Mouse (Mus musculus) stomach, embryonic 16.5 days (tissue): ENCODE data around the gene Tspan11. TPM values are rescaled to one million over a fixed set of nuclear protein-coding genes. Genes with fewer than 3 reads are reported as not detected.

Source experiments
- ATAC-seq: fragments of 200-750 bp; cut with Nextera tagmentation; 2 replicates; pipeline ENCODE4 v1.8.0; 2017; ENCODE audit warnings: moderate number of reproducible peaks, moderate TSS enrichment; ENCODE audit not compliant: insufficient read depth, low FRiP score
- H3K27ac ChIP-seq: fragments of 300-500 bp; sonication (generic); 2 replicates; pipeline ENCODE4 v1.5.1; 2014; ENCODE audit warnings: low read length
- H3K27me3 ChIP-seq: fragments of 300-500 bp; sonication (generic); 2 replicates; pipeline ENCODE4 v1.6.1; 2014; ENCODE audit warnings: low read length, control low read depth, mixed read lengths; ENCODE audit not compliant: control insufficient read depth, insufficient read depth
- H3K36me3 ChIP-seq: fragments of 300-500 bp; sonication (generic); 2 replicates; pipeline ENCODE4 v1.6.1; 2014; ENCODE audit warnings: low read length; ENCODE audit not compliant: control insufficient read depth, insufficient read depth
- H3K4me1 ChIP-seq: fragments of 300-500 bp; sonication (generic); 2 replicates; pipeline ENCODE4 v1.6.1; 2014; ENCODE audit warnings: low read length, control low read depth, mixed read lengths; ENCODE audit not compliant: control insufficient read depth, insufficient read depth
- H3K4me2 ChIP-seq: fragments of 300-500 bp; sonication (generic); 2 replicates; pipeline ENCODE4 v1.6.1; 2014; ENCODE audit warnings: low read depth, low read length, mixed read lengths
- H3K4me3 ChIP-seq: fragments of 300-500 bp; sonication (generic); replicated peaks from 2 replicates; pipeline ENCODE4 v1.5.1; 2014; ENCODE audit warnings: mild to moderate bottlenecking, low read length
- H3K9ac ChIP-seq: fragments of 300-500 bp; sonication (generic); 2 replicates; pipeline ENCODE4 v1.6.1; 2014; ENCODE audit warnings: low read length
- H3K9me3 ChIP-seq: fragments of 300-500 bp; sonication (generic); replicated peaks from 2 replicates; pipeline ENCODE4 v1.6.1; 2016; ENCODE audit warnings: low read length, control low read depth; ENCODE audit not compliant: control insufficient read depth
- WGBS: fragments of 180-500 bp; shearing (Covaris S2); extraction: QIAGEN DNeasy Blood & Tissue Kit; methylation state at CpG from one replicate; pipeline ENCODE4 v1.1.7; 2014; 5-methylcytosine and 5-hydroxymethylcytosine counted together
- polyA plus RNA-seq: library from polyadenylated mRNA; unstranded; fragments of >200 nt; fragmentation: Nextera tagmentation; extraction: Ambion mirVana; gene quantifications from 2 replicates; pipeline ENCODE4 v1.2.1, GENCODE M21; 2015

Gene Tspan11
- polyA plus RNA-seq, 1 experiment from 2014 or later = 4.1 TPM

DNA sequence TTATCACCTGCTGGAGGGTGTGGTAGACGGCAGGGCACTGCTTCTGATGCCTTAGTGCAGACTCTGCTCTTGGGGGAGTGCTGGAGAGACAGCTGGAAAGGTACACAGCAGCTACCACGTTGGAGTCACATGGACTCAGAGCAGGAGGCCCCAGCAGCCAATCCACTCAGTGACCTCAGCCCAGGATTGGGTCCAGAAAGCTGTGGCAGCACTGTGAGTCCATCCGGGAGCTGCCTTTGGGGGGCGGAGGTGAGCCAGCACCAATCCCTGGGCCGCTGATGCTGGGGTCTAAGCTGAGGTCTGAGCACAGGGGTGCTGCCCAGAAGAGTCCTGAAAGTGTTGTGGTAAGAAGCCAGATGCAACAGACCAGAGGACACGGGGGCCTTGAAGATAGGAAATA, 7.6 kb downstream of the Tspan11 start:
- Histone ChIP-seq H3K36me3 (no peaks in the 10 kb centered on the region), H3K4me2 (no peak overlapping the region), H3K9ac (no peak overlapping the region), H3K27me3 (no peaks in the 10 kb centered on the region), H3K4me1 (no peaks in the 10 kb centered on the region), H3K4me3 (no peak overlapping the region), H3K27ac (no peak overlapping the region), H3K9me3 (no peaks in the 10 kb centered on the region)
- no peak for ATAC-seq
- 31% methylated on average over 6 of the region's 6 CpGs for WGBS

DNA sequence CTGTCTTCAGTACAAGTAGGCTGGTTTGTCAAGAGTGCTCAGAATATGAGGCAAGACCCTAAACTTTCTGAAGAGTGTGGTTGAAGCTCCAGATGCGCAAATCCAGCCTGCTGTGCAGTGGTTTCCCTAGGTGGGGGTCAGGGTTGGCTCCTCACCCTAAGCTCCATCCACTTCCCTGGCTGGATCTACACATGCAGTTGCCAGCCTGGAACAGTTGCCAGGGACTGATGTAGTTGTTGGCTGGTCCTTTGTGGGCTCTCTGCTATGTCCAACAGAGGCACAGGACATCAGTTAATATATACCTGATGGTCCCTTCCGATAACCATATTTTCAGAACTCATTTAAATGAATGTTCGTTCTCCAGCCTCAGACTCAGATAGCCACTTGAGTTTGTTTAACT, 9.0 kb downstream of the Tspan11 start:
- Histone ChIP-seq H3K36me3 (no peaks in the 10 kb centered on the region), H3K9me3 (no peaks in the 10 kb centered on the region), H3K4me2 (no peak overlapping the region), H3K4me1 (no peaks in the 10 kb centered on the region), H3K4me3 (no peak overlapping the region), H3K27ac (no peak overlapping the region), H3K9ac (no peak overlapping the region), H3K27me3 (no peaks in the 10 kb centered on the region)
- 68% methylated on average over 3 of the region's 3 CpGs for WGBS
- no peak for ATAC-seq

- Histone ChIP-seq H3K4me3 (no peak overlapping the region), H3K4me2 (no peak overlapping the region), H3K9ac (no peak overlapping the region), H3K27ac (no peak overlapping the region), H3K36me3 (no peaks in the 10 kb centered on the region), H3K4me1 (no peaks in the 10 kb centered on the region), H3K9me3 (no peaks in the 10 kb centered on the region), H3K27me3 (no peaks in the 10 kb centered on the region)
- WGBS = 90% methylated on average over 3 of the region's 3 CpGs
- no peak for ATAC-seq
Observed at GRCm38 (mm10) chr6:127897342-127897741, 10.0 kb downstream of the Tspan11 start.

DNA sequence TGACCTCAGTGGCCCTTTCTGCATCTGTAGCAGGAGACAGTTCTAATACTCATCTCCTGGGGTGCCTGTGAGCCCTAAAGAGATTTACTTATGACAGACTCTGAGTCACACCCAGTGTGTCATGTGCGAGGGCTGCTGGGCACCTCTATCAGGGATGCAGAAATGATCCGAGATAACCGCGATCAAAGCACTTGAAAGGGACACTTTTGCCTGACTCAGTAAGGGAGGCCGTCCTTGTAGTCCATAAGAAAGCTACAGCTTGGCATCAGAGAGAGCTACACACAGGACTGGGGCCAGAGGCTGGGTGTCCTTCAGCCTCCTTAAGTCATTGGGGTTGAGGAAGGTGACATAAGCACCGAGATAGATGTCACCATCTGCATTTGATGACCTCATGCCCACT, 12.7 kb downstream of the Tspan11 start:
- 78% methylated on average over 6 of the region's 6 CpGs for WGBS
- no peaks in the 10 kb centered on the region for H3K4me1 ChIP-seq
- H3K27ac ChIP-seq = no peak overlapping the region
- H3K4me2 ChIP-seq = no peak overlapping the region
- no peak overlapping the region for H3K9ac ChIP-seq
- no peak overlapping the region for H3K4me3 ChIP-seq
- no peaks in the 10 kb centered on the region for H3K36me3 ChIP-seq
- H3K9me3 ChIP-seq = no peaks in the 10 kb centered on the region
- no peaks in the 10 kb centered on the region for H3K27me3 ChIP-seq
- no peak for ATAC-seq

DNA sequence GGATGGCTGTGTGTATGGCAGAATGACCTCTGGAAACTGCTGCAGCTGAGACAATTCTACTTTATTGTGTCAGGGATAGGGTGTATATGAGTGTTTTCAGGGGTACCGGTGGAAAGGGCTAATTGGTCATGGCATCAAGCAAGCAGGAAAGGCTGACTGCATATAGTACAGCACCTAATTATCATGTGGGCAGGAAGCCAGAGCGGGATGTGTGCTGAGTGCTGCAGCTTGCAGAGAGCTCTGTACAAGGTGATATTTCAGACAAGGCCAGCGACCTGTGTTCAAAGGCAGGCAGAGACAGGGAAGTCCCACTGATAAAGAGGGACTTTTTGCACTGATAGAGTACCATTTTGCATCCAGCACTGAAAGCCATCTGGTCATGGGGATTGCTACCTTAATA, 13.9 kb downstream of the Tspan11 start:
- WGBS = 82% methylated on average over 3 of the region's 3 CpGs
- ATAC-seq = no peak
- Histone ChIP-seq H3K4me2 (no peak overlapping the region), H3K27me3 (no peaks in the 10 kb centered on the region), H3K36me3 (no peaks in the 10 kb centered on the region), H3K9ac (no peak overlapping the region), H3K9me3 (no peaks in the 10 kb centered on the region), H3K4me3 (no peak overlapping the region), H3K4me1 (no peaks in the 10 kb centered on the region), H3K27ac (no peak overlapping the region)

DNA sequence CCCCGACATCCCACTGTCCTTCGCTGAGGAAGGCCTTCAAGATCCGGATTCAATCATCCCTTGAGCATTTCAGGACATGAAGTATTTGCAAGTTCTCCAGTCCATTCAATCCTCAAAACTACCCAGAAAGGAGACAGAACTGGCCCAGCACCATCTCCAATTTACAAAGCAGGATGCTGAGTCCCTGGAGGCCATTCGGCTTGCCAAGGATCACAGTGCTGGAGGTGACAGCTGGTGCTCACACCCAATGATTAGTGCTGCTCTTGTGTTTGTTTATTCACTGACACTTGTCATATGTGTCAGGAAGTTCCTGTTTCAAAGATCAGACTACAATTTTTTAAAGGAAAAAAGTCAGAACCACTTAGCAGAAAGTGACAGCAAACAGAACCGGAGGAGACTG, 14.3 kb downstream of the Tspan11 start:
- Histone ChIP-seq H3K27ac (no peak overlapping the region), H3K4me2 (no peak overlapping the region), H3K4me3 (no peak overlapping the region), H3K4me1 (no peaks in the 10 kb centered on the region), H3K9me3 (no peaks in the 10 kb centered on the region), H3K27me3 (no peaks in the 10 kb centered on the region), H3K36me3 (no peaks in the 10 kb centered on the region), H3K9ac (no peak overlapping the region)
- 84% methylated on average over 5 of the region's 5 CpGs for WGBS
- ATAC-seq = no peak

- no peak overlapping the region for H3K27ac ChIP-seq
- no peaks in the 10 kb centered on the region for H3K4me1 ChIP-seq
- no peak overlapping the region for H3K4me2 ChIP-seq
- H3K9me3 ChIP-seq = no peaks in the 10 kb centered on the region
- no peak for ATAC-seq
- no peaks in the 10 kb centered on the region for H3K36me3 ChIP-seq
- WGBS = 79% methylated on average over 8 of the region's 8 CpGs
- no peak overlapping the region for H3K9ac ChIP-seq
- H3K4me3 ChIP-seq = no peak overlapping the region
- no peaks in the 10 kb centered on the region for H3K27me3 ChIP-seq
Observed at GRCm38 (mm10) chr6:127902559-127902958, 15.2 kb downstream of the Tspan11 start.

- Histone ChIP-seq H3K4me1 (no peaks in the 10 kb centered on the region), H3K4me3 (no peak overlapping the region), H3K27ac (no peak overlapping the region), H3K9me3 (no peaks in the 10 kb centered on the region), H3K9ac (no peak overlapping the region), H3K27me3 (no peaks in the 10 kb centered on the region), H3K36me3 (no peaks in the 10 kb centered on the region), H3K4me2 (no peak overlapping the region)
- no peak for ATAC-seq
- WGBS = 83% methylated on average over 4 of the region's 4 CpGs
Observed at GRCm38 (mm10) chr6:127910638-127911037, 23.2 kb downstream of the Tspan11 start.

DNA sequence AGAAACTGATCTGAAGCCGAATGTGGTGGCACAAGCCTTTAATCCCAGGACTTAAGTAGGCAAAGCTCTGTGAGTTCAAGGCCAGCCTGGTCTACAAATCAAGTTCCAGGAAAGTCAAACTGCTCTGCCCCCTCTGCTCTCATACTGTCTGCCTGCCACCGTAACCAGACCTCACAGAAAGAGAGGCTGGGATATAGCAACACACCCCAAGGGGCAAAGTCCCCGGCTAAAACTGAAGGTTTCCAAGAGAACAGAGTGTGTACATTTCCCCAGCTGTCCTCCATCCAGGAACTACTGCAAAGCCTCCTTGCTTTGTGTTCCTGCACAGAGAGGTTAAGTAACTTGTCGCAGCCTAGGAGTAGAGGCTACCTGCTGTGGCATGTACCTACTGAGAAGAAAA, 24.3 kb downstream of the Tspan11 start:
- Histone ChIP-seq H3K27me3 (no peaks in the 10 kb centered on the region), H3K36me3 (no peaks in the 10 kb centered on the region), H3K9ac (no peak overlapping the region), H3K27ac (no peak overlapping the region), H3K9me3 (no peaks in the 10 kb centered on the region), H3K4me1 (no peaks in the 10 kb centered on the region), H3K4me3 (no peak overlapping the region), H3K4me2 (no peak overlapping the region)
- peak; percentile 40; the same call in 1 of the 2 replicates for ATAC-seq
- 55% methylated on average over 4 of the region's 4 CpGs for WGBS

DNA sequence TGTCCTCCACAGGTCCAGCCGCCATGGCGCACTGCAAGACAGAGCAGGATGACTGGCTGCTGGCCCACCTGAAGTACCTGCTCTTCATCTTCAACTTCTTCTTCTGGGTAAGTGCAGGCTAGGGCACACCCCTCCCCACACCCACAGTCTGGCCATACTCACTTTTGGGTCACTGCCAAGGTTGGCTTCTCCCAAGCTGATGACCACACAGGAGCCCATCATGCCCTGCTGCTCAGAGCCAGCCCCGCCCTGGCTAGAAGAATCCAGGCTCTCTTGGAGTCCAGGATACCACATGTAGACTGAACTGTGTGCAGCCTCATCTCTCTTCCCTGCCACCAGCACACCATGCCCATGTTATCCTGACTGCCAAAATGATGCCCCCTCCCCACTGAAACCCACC, 25.5 kb downstream of the Tspan11 start:
- Histone ChIP-seq H3K36me3 (no peaks in the 10 kb centered on the region), H3K4me1 (no peaks in the 10 kb centered on the region), H3K4me2 (no peak overlapping the region), H3K27me3 (no peaks in the 10 kb centered on the region), H3K4me3 (no peak overlapping the region), H3K27ac (no peak overlapping the region), H3K9ac (no peak overlapping the region), H3K9me3 (no peaks in the 10 kb centered on the region)
- 91% methylated on average over 3 of the region's 3 CpGs for WGBS
- ATAC-seq = no peak
